Mouse (Mus musculus): ENCODE measurements around the gene Gm10282. TPM values are rescaled to one million over a fixed set of nuclear protein-coding genes. Genes with fewer than 3 reads are reported as not detected.

The Gm10282 gene
- total RNA-seq, 2 experiments from 2014 or later, result 5.9 to 9.5 TPM

DNA sequence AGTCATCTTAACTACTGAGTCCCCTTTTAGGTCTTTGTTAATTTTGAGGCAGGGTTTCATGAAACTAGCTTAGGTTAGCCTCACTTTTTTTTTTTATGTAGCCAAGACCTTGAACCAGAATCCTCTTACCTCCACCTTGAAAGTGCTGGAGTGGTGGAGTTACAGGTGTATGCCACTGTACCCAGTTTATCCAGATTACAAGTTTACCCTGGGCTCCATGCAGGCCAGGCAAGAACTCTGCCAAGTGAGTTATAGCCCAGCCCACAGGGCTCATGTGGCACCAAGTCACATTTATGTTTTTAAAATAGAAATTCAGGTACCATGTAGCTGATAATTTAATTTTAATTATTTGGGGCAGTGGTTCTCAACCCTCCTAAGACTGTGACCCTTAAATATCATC is 43.6 kb downstream of the Gm10282 start:
- no peak for DNase-seq

DNA sequence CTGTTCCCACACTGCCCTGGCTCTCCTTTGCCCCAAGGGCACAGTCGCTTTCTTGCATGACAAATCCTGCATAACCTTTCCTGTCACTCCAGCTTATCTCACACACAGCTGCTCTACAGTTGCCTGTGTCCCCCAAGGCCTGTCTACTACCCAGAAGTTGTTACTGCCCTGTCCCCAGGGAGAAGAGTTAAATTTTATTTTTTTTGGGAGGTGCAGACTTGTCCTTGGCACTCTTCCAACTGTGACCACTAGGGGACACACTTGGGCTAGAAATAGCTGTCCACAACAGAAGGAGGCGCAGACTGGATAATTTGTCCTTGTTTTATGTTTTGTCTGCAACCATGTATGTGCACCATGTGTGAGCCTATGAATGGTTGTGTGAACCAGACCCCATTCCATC is 44.0 kb downstream of the Gm10282 start:
- DNase-seq, result peak; percentile 85 to 88

DNA sequence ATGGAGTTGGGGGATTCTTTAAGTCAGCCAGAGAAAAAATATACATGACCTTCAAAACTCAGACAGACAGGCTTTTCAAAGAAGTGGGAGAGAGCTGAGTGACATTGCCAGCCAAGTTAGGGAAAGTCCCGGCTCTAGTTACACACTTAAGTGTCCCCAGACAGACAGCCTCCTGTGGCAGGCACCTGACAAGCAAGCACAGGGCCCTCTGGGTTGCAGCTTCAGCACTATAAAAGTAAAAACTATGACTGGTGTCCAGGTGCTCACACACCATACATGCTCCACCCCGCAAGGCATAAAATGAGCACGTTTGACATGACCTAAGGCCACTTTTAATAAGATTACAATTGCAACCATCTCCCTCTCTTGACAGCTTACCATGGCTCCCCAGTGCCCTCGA is 44.5 kb downstream of the Gm10282 start:
- no peak for DNase-seq

GRCm38 (mm10) chr8:72259862-72260261 is 45.2 kb downstream of the Gm10282 start:
- DNase-seq, result no peak

DNA sequence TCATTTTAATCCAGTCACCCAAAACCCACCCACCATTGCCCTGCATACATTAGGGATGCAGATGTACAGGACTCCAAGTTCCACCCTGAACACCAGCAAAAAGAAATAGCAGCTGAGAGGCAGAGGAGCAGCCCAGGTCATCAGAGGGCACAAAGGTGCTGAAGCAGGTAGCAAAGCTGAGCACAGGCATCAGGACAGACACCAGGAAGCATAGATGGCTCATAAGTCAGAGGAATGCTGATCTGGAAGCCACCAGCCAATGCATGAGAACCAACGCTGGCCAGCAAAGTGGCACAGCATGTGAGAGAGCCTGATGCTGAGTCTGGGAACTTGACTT is 47.2 kb downstream of the Gm10282 start:
- no peak for DNase-seq

GRCm38 (mm10) chr8:72257171-72257901 is 47.7 kb downstream of the Gm10282 start:
- DNase-seq, result peak in 1 of 2 experiments; percentile 58

Other genes with a start within 250 kb of the Gm10282 start
- not detected for gene Olfr373, start 222.1 kb downstream of the Gm10282 start, total RNA-seq (2021)
- not detected for gene Olfr374, start 198.2 kb downstream of the Gm10282 start, total RNA-seq (2021)
- gene Tpm4, start 170.3 kb downstream of the Gm10282 start, total RNA-seq (2021), result 100 to 1,000 TPM in 1 of 2 experiments, 10 to 100 TPM in 1; 89.1 to 107 TPM
- 10 to 100 TPM; 20.0 to 25.1 TPM for gene Rab8a, start 144.1 kb downstream of the Gm10282 start, total RNA-seq (2021)
- under 1 TPM in 1 of 2 experiments, not detected in 1; 0.51 TPM for gene Hsh2d, start 115.6 kb downstream of the Gm10282 start, total RNA-seq (2021)
- 1 to 10 TPM in 1 of 2 experiments, under 1 TPM in 1; 0.62 to 1.7 TPM for gene Cib3, start 92.4 kb downstream of the Gm10282 start, total RNA-seq (2021)
- not detected for gene Gm11034, start 91.6 kb downstream of the Gm10282 start, total RNA-seq (2021)
- gene Fam32a, start 85.5 kb downstream of the Gm10282 start, total RNA-seq (2021), result 10 to 100 TPM; 20.2 to 23.1 TPM
- 10 to 100 TPM; 46.0 to 51.8 TPM for gene Ap1m1, start 65.2 kb downstream of the Gm10282 start, total RNA-seq (2021)
- gene Klf2, start 13.8 kb upstream of the Gm10282 start, total RNA-seq (2021), result 10 to 100 TPM; 74.3 to 76.9 TPM
- gene Eps15l1, start 116.2 kb upstream of the Gm10282 start, total RNA-seq (2021), result 10 to 100 TPM; 35.5 to 41.0 TPM
- gene Calr3, start 138.6 kb upstream of the Gm10282 start, total RNA-seq (2021), result 10 to 100 TPM; 17.0 to 24.2 TPM
- 1 to 10 TPM; 4.6 to 5.0 TPM for gene 1700030K09Rik, start 138.6 kb upstream of the Gm10282 start, total RNA-seq (2021)
- gene Cherp, start 170.0 kb upstream of the Gm10282 start, total RNA-seq (2021), result 10 to 100 TPM; 23.1 to 33.6 TPM
- gene Slc35e1, start 187.4 kb upstream of the Gm10282 start, total RNA-seq (2021), result 10 to 100 TPM; 73.6 to 73.7 TPM
- gene Med26, start 243.0 kb upstream of the Gm10282 start, total RNA-seq (2021), result 1 to 10 TPM; 7.3 to 9.8 TPM